18 mouse cellular contexts compared by ENCODE assay signal in the genomic region with DNA sequence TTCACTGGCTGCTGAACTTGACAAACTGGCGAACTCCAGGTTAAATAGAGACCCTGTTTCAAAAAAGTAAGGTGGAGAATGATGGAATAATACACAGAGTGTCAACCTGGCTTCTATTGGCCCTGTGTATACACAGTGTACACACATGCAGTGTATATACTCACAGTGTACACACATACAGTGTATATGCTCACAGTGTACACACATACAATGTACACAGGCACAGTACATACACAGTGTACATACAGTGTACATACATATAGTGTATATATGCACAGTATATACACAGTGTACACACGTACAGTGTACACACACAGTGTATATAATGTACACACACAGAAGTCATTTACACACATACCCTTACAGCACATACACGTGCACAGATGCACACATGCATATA. TPM values are rescaled to one million over a fixed set of nuclear protein-coding genes. Genes with fewer than 3 reads are reported as not detected.
A peak's percentile ranks its signal among the peaks of the same experiment; 100 is the strongest.
DNase-seq lines count a peak whose midpoint lies in the region; ATAC-seq lines count a peak whose summit lies in the region.
"Had no signal": no experiment of that assay in that cellular context is flagged by ENCODE, and none has a peak within 500 bp of the region (broad histone marks: within the 10 kb centered on the region; RNA-seq: fewer than 3 reads in every experiment).

No protein-coding gene starts in this region.

- ATAC-seq in hindbrain, embryonic 14.5 days (ENCODE audit: low FRiP score) = peak; percentile 48; the same call in 1 of the 2 replicates
- no peak for ATAC-seq in hindbrain, embryonic 11.5 days (ENCODE audit: low FRiP score)
- 0 out of 2 replicates have a peak, but pooled peaks have one; percentile 13 for ATAC-seq in limb, embryonic 11.5 days (ENCODE audit: insufficient number of reproducible peaks, low FRiP score, low TSS enrichment, low read depth)
- ATAC-seq in midbrain, embryonic 13.5 days = peak; percentile 63
- ATAC-seq in midbrain, embryonic 11.5 days (ENCODE audit: low FRiP score) = no peak
- ATAC-seq: forebrain, postnatal 0 days; hindbrain, postnatal 0 days had no signal

- H3K4me2 ChIP-seq in hindbrain, embryonic 14.5 days (replicated peaks) = no peak overlapping the region
- no peak overlapping the region for H3K4me2 ChIP-seq in hindbrain, embryonic 11.5 days (replicated peaks; ENCODE audit: low read depth, low read length)
- H3K4me2 ChIP-seq in limb, embryonic 11.5 days (ENCODE audit: low read depth, severe bottlenecking) = no peak overlapping the region
- no peak overlapping the region for H3K4me2 ChIP-seq in midbrain, embryonic 13.5 days (replicated peaks)
- H3K4me2 ChIP-seq in midbrain, embryonic 11.5 days = no peak overlapping the region
- H3K4me2 ChIP-seq: heart, embryonic 12.5 days; intestine, embryonic 15.5 days had no signal

- H3K36me3 ChIP-seq in hindbrain, embryonic 14.5 days (replicated peaks; ENCODE audit: control insufficient read depth, insufficient read depth) = no peaks in the 10 kb centered on the region
- H3K36me3 ChIP-seq in hindbrain, embryonic 11.5 days (ENCODE audit: control insufficient read depth, insufficient read depth, low read length) = no peaks in the 10 kb centered on the region
- H3K36me3 ChIP-seq in limb, embryonic 11.5 days (ENCODE audit: control insufficient read depth, insufficient read depth, low read length) = no peaks in the 10 kb centered on the region
- no peaks in the 10 kb centered on the region for H3K36me3 ChIP-seq in limb, embryonic 10.5 days
- H3K36me3 ChIP-seq in midbrain, embryonic 13.5 days = no peaks in the 10 kb centered on the region
- H3K36me3 ChIP-seq in midbrain, embryonic 11.5 days (ENCODE audit: control insufficient read depth, insufficient read depth, low read length) = no peaks in the 10 kb centered on the region
- H3K36me3 ChIP-seq: heart, embryonic 12.5 days; intestine, embryonic 15.5 days had no signal

- H3K9me3 ChIP-seq in hindbrain, embryonic 14.5 days (ENCODE audit: control insufficient read depth, low read length) = no peaks in the 10 kb centered on the region
- no peaks in the 10 kb centered on the region for H3K9me3 ChIP-seq in hindbrain, embryonic 11.5 days (ENCODE audit: control insufficient read depth, low read length)
- no peaks in the 10 kb centered on the region for H3K9me3 ChIP-seq in limb, embryonic 11.5 days (ENCODE audit: control insufficient read depth, low read length)
- no peaks in the 10 kb centered on the region for H3K9me3 ChIP-seq in limb, embryonic 10.5 days (replicated peaks)
- no peaks in the 10 kb centered on the region for H3K9me3 ChIP-seq in midbrain, embryonic 13.5 days
- H3K9me3 ChIP-seq in midbrain, embryonic 11.5 days (ENCODE audit: control insufficient read depth, low read length) = no peaks in the 10 kb centered on the region
- H3K9me3 ChIP-seq: heart, embryonic 12.5 days; intestine, embryonic 15.5 days had no signal

- H3K4me3 ChIP-seq in hindbrain, embryonic 14.5 days (replicated peaks; ENCODE audit: low read length) = no peak overlapping the region
- no peak overlapping the region for H3K4me3 ChIP-seq in hindbrain, embryonic 11.5 days (ENCODE audit: low read depth, low read length)
- no peak overlapping the region for H3K4me3 ChIP-seq in limb, embryonic 11.5 days (ENCODE audit: low read depth, low read length)
- H3K4me3 ChIP-seq in limb, embryonic 10.5 days = no peak overlapping the region
- H3K4me3 ChIP-seq in midbrain, embryonic 13.5 days (replicated peaks) = no peak overlapping the region
- no peak overlapping the region for H3K4me3 ChIP-seq in midbrain, embryonic 11.5 days (ENCODE audit: low read depth, low read length)
- H3K4me3 ChIP-seq: heart, adult 2 months; heart, embryonic 12.5 days; intestine, embryonic 15.5 days had no signal

- DNase-seq in hindbrain, embryonic 14.5 days (ENCODE audit: low spot score) = no peak
- no peak for DNase-seq in hindbrain, embryonic 11.5 days (ENCODE audit: low spot score)
- DNase-seq in limb, embryonic 11.5 days (ENCODE audit: low spot score) = no peak
- DNase-seq in limb, embryonic 10.5 days (ENCODE audit: low spot score) = no peak
- no peak for DNase-seq in midbrain, embryonic 11.5 days (ENCODE audit: low spot score, missing footprints)
- DNase-seq in left cerebral cortex, postnatal 36 days (ENCODE audit: low spot score in 2 of 2) = no peak
- DNase-seq: adrenal gland, adult 2 months; adrenal gland, postnatal 25 days; cerebellum, adult 18-20 months; cerebellum, adult 9-11 months; cerebellum, postnatal 36 days; forebrain, postnatal 0 days; gastrocnemius, postnatal 14 days; heart, adult 2 months had no signal

- no peak overlapping the region for H3K9ac ChIP-seq in hindbrain, embryonic 14.5 days
- no peak overlapping the region for H3K9ac ChIP-seq in hindbrain, embryonic 11.5 days (ENCODE audit: low read depth, low read length)
- H3K9ac ChIP-seq in limb, embryonic 11.5 days (ENCODE audit: low read length) = no peak overlapping the region
- H3K9ac ChIP-seq in midbrain, embryonic 13.5 days (replicated peaks) = no peak overlapping the region
- H3K9ac ChIP-seq in midbrain, embryonic 11.5 days (ENCODE audit: low read length) = no peak overlapping the region
- H3K9ac ChIP-seq: forebrain, postnatal 0 days; heart, embryonic 12.5 days; intestine, embryonic 15.5 days had no signal

- no peaks in the 10 kb centered on the region for H3K4me1 ChIP-seq in hindbrain, embryonic 14.5 days (replicated peaks; ENCODE audit: control insufficient read depth, insufficient read depth, low read length)
- no peaks in the 10 kb centered on the region for H3K4me1 ChIP-seq in hindbrain, embryonic 11.5 days (replicated peaks; ENCODE audit: control insufficient read depth, insufficient read depth, low read length)
- H3K4me1 ChIP-seq in limb, embryonic 11.5 days (ENCODE audit: control insufficient read depth, insufficient read depth, low read length) = no peaks in the 10 kb centered on the region
- no peaks in the 10 kb centered on the region for H3K4me1 ChIP-seq in limb, embryonic 10.5 days
- no peaks in the 10 kb centered on the region for H3K4me1 ChIP-seq in midbrain, embryonic 13.5 days (replicated peaks)
- H3K4me1 ChIP-seq in midbrain, embryonic 11.5 days (ENCODE audit: control insufficient read depth, insufficient read depth, low read length) = no peaks in the 10 kb centered on the region
- H3K4me1 ChIP-seq: heart, embryonic 12.5 days had no signal

- H3K27ac ChIP-seq in hindbrain, embryonic 14.5 days = no peak overlapping the region
- no peak overlapping the region for H3K27ac ChIP-seq in hindbrain, embryonic 11.5 days (ENCODE audit: low read depth, low read length)
- no peak overlapping the region for H3K27ac ChIP-seq in limb, embryonic 11.5 days (replicated peaks; ENCODE audit: low read depth, low read length)
- H3K27ac ChIP-seq in limb, embryonic 10.5 days = no peak overlapping the region
- H3K27ac ChIP-seq in midbrain, embryonic 13.5 days = no peak overlapping the region
- H3K27ac ChIP-seq in midbrain, embryonic 11.5 days (ENCODE audit: low read depth, low read length) = no peak overlapping the region
- H3K27ac ChIP-seq: heart, adult 2 months; hindbrain, postnatal 0 days had no signal

- intact Hi-C loops in left cerebral cortex, postnatal 36 days (cut with DNase I) = no loop called here

- 92% methylated on average over 3 of the region's 3 CpGs for WGBS in hindbrain, embryonic 14.5 days
- 90% methylated on average over 3 of the region's 3 CpGs for WGBS in hindbrain, embryonic 11.5 days
- 88% methylated on average over 3 of the region's 3 CpGs for WGBS in limb, embryonic 11.5 days
- 84% methylated on average over 3 of the region's 3 CpGs for WGBS in limb, embryonic 10.5 days
- 81% methylated on average over 3 of the region's 3 CpGs for WGBS in midbrain, embryonic 13.5 days
- WGBS in midbrain, embryonic 11.5 days = 86% methylated on average over 3 of the region's 3 CpGs

- H3K27me3 ChIP-seq in hindbrain, embryonic 14.5 days (ENCODE audit: control insufficient read depth, insufficient read depth, low read length) = no peaks in the 10 kb centered on the region; the same call in 1 of the 2 replicates
- H3K27me3 ChIP-seq in hindbrain, embryonic 11.5 days (ENCODE audit: control insufficient read depth, insufficient read depth, low read length) = no peaks in the 10 kb centered on the region
- no peaks in the 10 kb centered on the region for H3K27me3 ChIP-seq in limb, embryonic 11.5 days (ENCODE audit: control insufficient read depth, insufficient read depth, low read length)
- 0 out of 2 replicates have a peak, but pooled peaks cover 13% of the 10 kb centered on the region for H3K27me3 ChIP-seq in limb, embryonic 10.5 days (ENCODE audit: low read depth, poor library complexity, severe bottlenecking)
- H3K27me3 ChIP-seq in midbrain, embryonic 13.5 days = peaks cover 16% of the 10 kb centered on the region; the same call in 1 of the 2 replicates
- no peaks in the 10 kb centered on the region; the same call in 1 of the 2 replicates for H3K27me3 ChIP-seq in midbrain, embryonic 11.5 days (ENCODE audit: control insufficient read depth, insufficient read depth, low read length)
- H3K27me3 ChIP-seq: heart, embryonic 12.5 days; intestine, embryonic 15.5 days had no signal

RNA-seq across cellular contexts. Expression of a gene that starts 52.4 kb away (rescaled TPM):
- 9.6 and 10.8 TPM in 2 replicates for polyA plus RNA-seq in hindbrain, embryonic 14.5 days (2014; fragmentation: Nextera tagmentation; extraction: Ambion mirVana)
- polyA plus RNA-seq in hindbrain, embryonic 11.5 days (2014; fragmentation: Nextera tagmentation; extraction: Ambion mirVana) = 4.5 and 6.0 TPM in 2 replicates
- polyA plus RNA-seq in limb, embryonic 11.5 days (2014; fragmentation: Nextera tagmentation; extraction: Ambion mirVana) = 0.58 and 0.99 TPM in 2 replicates
- polyA plus RNA-seq in limb, embryonic 10.5 days (2016; fragmentation: Nextera tagmentation; extraction: Ambion mirVana) = 2.5 and 2.9 TPM in 2 replicates
- polyA plus RNA-seq in midbrain, embryonic 13.5 days (2015; fragmentation: Nextera tagmentation; extraction: Ambion mirVana) = 15.8 and 17.6 TPM in 2 replicates
- polyA plus RNA-seq in midbrain, embryonic 11.5 days (2014; fragmentation: Nextera tagmentation; extraction: Ambion mirVana) = 3.1 TPM in 2 replicates
- 1 to 10 TPM; 4.6 to 7.1 TPM for total RNA-seq in left cerebral cortex, postnatal 36 days (2021)

Comparison
In these comparisons a context has a peak if more than half of its experiments do, and no peak if none do; other contexts are left out.
1. ATAC-seq: peak in hindbrain, embryonic 14.5 days (single experiment), limb, embryonic 11.5 days (single experiment) and midbrain, embryonic 13.5 days (single experiment); none in hindbrain, embryonic 11.5 days (single experiment) and midbrain, embryonic 11.5 days (single experiment).